Mouse (Mus musculus) urinary bladder, adult 18-20 months (tissue): ENCODE data around the gene Acox3.
"Not testable (repeated sequence)": the region's sequence is repeated elsewhere in the genome, so short reads cannot be mapped to it uniquely, and the experiment has no call there.

ENCODE experiments used
- DNase-seq, 2 experiments: peaks; one replicate each; pipeline ENCODE4 v3.0.0; 2022; ENCODE audit warnings: low spot score in 2 of 2, mixed read lengths in 2 of 2

The Acox3 gene

GRCm38 (mm10) chr5:35576409-35577020 lies 6.3 kb upstream of the Acox3 start:
- no peak for DNase-seq

DNA sequence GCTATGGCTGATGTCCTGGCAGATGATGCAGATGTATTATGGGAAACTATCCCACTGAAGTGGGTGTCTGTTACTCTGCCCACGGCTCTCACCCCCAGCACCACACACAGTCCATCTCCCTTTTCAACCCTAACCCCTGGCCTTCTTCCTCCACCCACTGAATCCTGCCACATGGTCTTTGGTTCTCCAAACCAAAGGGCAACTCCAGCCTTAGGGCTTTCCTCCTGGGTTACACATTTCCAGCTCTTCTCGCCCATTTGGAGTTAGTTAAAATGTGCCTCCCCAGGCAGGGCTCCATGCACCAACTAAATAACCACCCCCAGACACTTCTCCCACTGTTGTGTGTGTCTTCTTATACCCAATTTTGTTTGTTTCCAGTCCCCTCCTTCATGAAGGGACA lies 4.4 kb upstream of the Acox3 start:
- DNase-seq = no peak

DNA sequence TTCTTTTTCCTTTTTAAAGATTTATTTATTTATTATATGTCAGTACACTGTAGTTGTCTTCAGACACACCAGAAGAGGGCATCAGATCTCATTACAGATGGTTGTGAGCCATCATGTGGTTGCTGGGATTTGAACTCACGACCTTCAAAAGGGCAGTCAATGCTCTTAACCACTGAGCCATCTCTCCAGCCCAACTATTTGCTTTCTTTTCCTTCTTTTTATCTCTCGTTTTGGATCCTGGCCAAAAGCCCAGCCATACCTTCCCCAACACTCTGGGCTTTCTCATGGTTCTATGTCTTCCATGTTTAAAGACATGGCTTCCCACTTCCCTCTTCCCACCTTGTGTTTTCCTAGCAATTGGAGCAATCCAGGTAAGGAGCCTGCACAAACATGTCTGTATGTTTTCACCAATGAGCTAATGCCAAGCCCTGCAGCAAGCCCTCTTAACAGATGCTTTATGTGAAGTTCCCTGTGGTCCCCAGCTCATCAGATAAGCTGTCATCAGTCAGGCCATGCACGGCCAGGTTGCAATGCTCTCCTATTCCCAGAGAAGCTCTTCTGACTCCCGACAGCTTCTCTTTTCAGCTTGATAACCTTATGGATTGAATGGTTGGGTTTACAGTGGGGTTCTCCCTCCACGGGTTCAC lies 3.5 kb upstream of the Acox3 start:
- DNase-seq = no peak

DNA sequence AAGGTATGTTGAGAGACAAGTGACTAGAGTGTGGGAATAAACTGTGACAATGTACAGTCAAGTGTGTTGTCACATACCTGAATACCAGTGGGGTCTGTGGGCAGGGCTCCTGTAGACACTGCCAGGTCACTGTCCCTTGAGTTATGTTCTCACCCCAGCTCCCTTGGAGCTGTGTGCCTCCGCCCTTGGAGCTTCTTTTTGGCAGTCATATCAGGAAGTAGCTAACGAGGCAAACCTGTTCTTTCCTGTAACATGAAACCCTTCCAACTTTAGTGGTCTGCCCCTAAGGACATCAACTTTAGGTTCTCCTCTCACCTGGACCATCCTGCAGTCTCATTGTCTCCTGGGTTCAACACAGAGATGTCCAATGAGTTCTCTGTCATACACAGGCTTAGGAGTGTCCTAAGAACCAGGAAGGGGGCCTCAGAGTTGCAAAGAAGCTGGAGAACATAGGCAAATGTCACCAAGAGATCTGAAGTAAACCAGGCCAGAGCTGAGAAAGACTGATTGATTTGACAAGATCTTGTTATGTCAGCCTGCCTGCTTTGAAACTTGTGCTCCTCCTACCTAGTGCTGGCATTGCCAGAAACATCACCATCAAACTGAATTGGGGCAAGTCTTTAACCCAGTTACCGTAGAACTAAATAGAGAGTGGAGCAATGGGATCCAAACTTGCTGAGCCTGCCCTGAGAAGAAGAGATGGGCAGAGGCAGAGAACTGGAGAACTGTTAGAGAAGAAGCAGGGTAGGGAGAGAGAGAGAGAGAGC lies 2.5 kb upstream of the Acox3 start:
- DNase-seq = no peak

- DNase-seq = no peak
These were observed 462 bp downstream of the Acox3 start for GRCm38 (mm10) chr5:35583221-35583783.

DNA sequence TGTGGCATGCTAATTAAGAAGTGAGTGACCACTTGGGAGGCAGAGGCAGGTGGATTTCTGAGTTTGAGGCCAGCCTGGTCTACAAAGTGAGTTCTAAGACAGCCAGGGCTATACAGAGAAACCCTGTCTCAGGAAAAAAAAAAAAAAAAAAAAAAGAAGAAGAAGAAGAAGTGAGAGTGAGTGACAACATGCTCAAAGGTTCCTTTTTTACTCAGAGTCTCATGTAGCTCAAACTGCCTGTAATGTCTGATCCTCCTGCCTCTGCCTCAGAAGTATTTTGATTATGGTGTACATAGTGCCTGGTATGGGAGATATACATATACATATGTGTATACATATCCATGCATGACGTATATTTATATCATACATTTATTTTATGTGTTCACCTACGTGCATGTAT lies 1.4 kb downstream of the Acox3 start:
- DNase-seq = not testable (repeated sequence)

DNA sequence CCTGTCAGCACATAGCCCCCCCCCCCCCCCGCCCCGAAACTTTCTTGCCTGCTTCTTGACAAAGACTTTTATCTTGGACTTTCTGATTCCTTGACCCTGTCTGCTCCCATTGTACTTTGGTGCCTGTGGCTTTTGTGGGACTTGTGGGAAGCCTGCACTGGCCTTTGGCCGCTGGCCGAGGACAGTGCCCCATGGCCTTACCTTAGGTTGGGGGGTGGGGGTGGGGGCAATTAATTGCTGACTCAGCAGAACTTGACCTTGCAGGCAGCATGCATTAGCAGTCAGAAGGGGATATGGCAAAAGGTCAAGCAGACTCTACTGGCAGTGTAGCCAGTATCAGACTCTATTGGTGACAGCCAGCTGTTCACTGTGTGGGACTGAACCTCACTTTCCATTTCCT lies 8.7 kb downstream of the Acox3 start:
- no peak for DNase-seq

DNA sequence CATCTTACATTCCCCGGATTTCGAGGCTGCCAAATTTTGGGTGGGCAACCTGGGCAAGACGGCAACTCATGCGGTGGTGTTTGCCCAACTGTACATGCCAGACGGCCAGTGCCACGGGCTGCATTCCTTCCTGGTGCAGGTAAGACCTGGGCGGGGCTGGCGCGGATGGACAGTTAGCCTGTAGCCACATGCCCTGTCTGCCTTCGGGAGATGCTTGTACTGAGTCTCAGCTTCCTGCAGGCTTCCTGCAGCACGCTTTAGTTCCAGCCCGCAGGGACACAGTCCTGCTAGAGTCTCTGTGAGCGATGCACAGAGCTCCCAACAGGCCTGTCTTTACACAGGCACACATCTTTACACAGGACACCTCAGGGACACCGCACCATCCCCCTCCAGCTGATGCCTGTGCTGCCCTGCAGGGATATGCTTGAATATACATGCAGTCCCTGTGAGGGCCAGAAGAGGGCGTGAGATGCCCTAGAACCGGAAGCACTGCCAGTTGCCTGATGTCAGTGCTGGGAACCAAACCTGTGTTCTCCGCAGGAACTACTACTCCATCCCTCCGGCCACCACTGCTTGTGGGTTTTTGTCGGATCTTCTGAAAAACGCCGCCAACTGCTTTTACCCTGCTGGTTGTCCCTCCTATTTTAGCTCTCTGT lies 9.4 kb downstream of the Acox3 start:
- DNase-seq = peak; percentile 37 to 38

- no peak for DNase-seq
These were observed 10.0 kb downstream of the Acox3 start for GRCm38 (mm10) chr5:35592824-35593223.

DNA sequence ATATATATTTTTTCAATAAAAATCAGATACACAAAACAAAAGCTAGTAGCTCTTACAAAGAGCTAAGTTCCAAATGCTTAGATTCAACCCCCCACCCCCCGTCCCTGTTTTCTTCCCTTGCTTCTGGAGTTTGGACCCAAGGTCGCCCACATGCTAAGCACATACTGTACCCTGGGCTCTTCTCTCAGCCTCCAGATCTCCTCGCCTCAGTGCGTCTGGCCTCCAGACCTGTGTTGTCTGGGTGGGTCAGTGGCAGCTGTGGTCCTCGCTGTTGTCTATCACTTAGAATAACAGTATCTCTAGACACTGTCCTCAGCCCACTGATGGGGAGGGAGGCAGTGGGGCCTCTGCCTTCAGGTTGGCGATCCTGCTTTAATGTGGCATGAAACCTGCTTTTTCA lies 10.4 kb downstream of the Acox3 start:
- no peak for DNase-seq

GRCm38 (mm10) chr5:35594768-35595167 lies 11.9 kb downstream of the Acox3 start:
- DNase-seq = no peak

- DNase-seq = peak; percentile 55 to 57
These were observed 12.9 kb downstream of the Acox3 start for GRCm38 (mm10) chr5:35595706-35596105.

DNA sequence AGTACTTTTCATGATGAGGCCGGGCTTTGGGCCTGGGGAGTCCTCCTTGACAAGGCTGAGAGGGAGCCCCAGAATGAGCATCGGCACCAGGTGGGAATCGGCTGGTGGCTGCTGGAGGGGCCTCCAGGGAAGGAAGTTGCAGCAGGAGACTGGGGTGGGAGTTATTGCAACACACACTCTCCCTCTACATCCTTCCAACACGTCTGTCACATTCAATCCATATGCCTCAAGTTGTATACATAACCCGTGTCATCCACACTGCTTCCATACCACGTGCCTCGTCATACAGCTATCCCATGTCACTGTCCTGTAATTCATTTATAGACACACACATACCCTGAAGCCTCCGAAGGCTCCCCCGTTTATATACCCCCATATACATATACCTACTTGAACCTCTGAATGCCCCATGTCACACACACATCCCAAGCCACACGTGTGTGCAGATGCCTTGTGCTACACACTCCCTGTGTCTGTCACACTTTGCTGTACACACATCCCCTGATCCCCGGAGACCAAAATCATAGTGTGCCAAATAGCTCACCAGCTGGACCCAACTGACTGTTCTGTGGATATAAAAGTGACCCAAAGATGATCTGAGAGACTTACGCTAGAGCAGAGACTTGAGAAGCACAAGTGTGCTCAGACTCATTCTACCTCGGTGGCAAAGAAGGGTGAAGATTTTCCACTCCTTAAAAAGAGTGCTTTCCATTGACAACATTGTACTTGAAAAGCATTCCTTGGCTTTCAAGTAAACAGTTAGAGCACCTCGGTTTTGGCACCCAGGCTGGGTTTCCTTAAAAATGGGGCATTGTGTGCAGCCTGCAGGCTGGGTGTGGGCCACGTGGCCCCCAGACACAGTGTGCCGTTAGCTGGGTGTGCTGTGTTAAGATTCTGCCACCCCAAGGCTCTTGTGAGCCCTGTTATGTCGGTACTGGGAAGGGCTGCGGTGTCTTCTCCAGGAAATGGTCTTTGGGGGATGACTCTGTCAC lies 13.6 kb downstream of the Acox3 start:
- no peak for DNase-seq

- DNase-seq = no peak
These were observed 17.4 kb downstream of the Acox3 start for GRCm38 (mm10) chr5:35600233-35600632.

- no peak for DNase-seq
These were observed 18.7 kb downstream of the Acox3 start for GRCm38 (mm10) chr5:35601526-35601925.

GRCm38 (mm10) chr5:35605355-35605754 lies 22.5 kb downstream of the Acox3 start:
- no peak for DNase-seq

DNA sequence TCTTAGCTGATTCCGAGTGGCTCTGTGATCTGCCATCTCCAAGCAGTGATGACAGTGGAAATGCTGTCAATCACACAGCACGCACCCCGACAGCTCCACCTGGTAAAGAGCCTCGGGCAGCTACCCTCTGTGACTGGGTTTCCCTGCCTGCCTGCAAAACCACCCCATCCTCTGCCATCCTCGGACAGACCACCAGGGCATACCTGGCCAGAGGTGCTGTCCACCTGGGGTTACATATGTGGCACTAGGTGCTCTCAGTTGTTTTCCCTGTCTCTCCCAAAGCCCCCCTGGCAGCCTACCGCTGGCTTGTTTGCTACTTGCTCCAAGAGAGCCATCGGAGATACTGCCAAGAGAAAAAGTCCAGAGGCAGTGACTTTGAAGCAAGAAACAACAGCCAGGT lies 24.0 kb downstream of the Acox3 start:
- no peak for DNase-seq

DNA sequence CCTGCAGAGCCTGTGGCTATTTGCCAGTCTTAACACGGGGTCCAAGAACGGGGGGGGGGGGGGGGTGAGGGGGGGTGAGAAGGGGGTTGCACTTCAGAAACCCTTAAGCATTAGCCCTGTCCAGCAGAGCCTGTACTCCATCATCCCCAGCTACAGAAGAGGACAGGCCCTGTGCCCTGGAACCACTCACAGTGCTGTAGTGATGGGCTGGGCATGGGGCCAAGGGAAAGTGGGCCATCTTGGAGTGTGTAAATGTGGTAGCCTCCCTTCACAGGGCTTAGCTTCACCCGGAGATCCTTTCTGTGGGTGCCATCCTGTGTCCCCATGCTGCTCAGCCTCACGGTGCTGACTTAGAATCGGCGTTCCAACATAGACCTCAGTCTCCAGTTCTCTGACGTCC lies 24.9 kb downstream of the Acox3 start:
- DNase-seq = no peak

- DNase-seq = no peak
These were observed 25.7 kb downstream of the Acox3 start for GRCm38 (mm10) chr5:35608559-35608958.

GRCm38 (mm10) chr5:35609381-35609780 lies 26.5 kb downstream of the Acox3 start:
- DNase-seq = peak in 1 of 2 experiments; percentile 39

- no peak for DNase-seq
These were observed 27.1 kb downstream of the Acox3 start for GRCm38 (mm10) chr5:35609971-35610370.
